Mouse (Mus musculus): ENCODE results near the gene Hist1h2ah. TPM values are rescaled to one million over a fixed set of nuclear protein-coding genes. Genes with fewer than 3 reads are reported as not detected.

Hist1h2ah gene
- total and polyA plus RNA-seq, 3 experiments = 2.3 to 628 (median 8.1) TPM

DNA sequence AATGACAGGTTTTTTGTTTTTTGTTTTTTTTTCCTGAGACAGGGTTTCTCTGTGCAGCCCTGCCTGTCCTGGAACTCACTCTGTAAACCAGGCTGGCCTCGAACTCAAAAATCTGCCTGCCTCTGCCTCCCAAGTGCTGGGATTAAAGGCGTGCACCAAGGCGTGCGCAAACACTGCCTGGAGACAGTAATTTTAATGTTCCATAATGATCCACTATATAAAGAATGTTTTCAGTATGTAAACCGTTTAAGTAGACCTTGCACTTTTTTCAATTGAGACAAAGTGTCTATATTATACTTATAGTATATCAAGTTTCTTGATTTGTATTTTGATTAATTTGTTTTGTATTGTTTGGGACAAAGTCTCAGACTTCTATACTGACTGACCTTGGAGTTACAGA lies 4.0 kb upstream of the Hist1h2ah start:
- H3K27ac ChIP-seq (ENCODE audit: insufficient read depth, low read depth) = no peak overlapping the region
- peaks cover 0 to 24% of the 10 kb centered on the region in 2 experiments; a peak in 2 of 4 replicates for H3K4me1 ChIP-seq (ENCODE audit: control insufficient read depth in 1 of 2, insufficient read depth in 2 of 2)
- H3K4me3 ChIP-seq (replicated peaks in 1 of 3; ENCODE audit: low read depth in 2 of 3, low read length in 2 of 3, poor library complexity in 1 of 3) = no peak overlapping the region
- no peaks in the 10 kb centered on the region for H3K27me3 ChIP-seq (replicated peaks)
- H3K9me3 ChIP-seq (replicated peaks; ENCODE audit: low read length) = no peaks in the 10 kb centered on the region
- TF ChIP-seq ZMIZ1 (IDR thresholded peaks at IDR 0.05; ENCODE audit: low read depth, low read length) (no peak), TBP (conservative IDR thresholded peaks at IDR 0.05; ENCODE audit: low read depth, low read length) (0 out of 2 replicates have a peak, but pooled peaks have one; percentile 25)
- DNase-seq (ENCODE audit: extremely low read depth) = no peak
- H3K4me2 ChIP-seq (ENCODE audit: insufficient read depth, low read depth, poor library complexity, severe bottlenecking) = 0 out of 2 replicates have a peak overlapping the region, but pooled peaks have one; percentile 36
- no peaks in the 10 kb centered on the region for H3K79me2 ChIP-seq (replicated peaks; ENCODE audit: control insufficient read depth, extremely low read depth, insufficient read depth, poor library complexity, severe bottlenecking)
- dilution Hi-C loops (cut with MboI; ENCODE audit: extremely low pct_ligation_motif_present, extremely low pct_unique_long_range_greater_than_20kb, low sequenced_read_pairs) (no loop called here), in situ Hi-C loops (cut with MboI; ENCODE audit: low pct_ligation_motif_present, low pct_unique_long_range_greater_than_20kb, low sequenced_read_pairs) (loop anchor here (10.0 to 25.0 kb wide), 3 partner anchors 295 to 1723 kb away; partner anchors contain the start of genes Hist1h1a, Hist1h2ab, Hist1h3a and Hist1h3b)
- no peaks in the 10 kb centered on the region for H3K36me3 ChIP-seq (replicated peaks in 1 of 2; ENCODE audit: control insufficient read depth in 1 of 2, insufficient read depth in 1 of 2, low read length in 1 of 2)
- H3K9ac ChIP-seq (ENCODE audit: insufficient read depth, low read depth) = no peak overlapping the region

DNA sequence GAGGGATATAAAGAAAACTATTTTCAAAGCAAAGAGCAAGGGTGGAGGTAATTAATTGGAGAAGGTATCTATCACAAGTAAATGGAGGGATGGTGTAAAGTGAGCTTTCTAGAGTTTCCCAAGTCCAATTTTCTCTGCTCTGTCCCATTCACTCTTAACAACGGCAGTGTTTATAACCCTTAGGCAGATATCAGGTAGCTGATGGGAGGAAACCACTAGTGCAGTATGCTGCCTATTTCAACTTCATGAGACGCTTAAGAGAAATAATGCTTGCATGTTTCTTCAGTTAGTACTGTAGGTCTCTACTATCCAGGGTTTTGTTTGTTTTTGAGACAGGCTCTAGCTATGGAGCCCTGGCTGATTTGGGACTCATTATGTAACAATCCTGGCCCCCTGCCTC lies 2.0 kb upstream of the Hist1h2ah start:
- H3K9ac ChIP-seq (ENCODE audit: insufficient read depth, low read depth) = peak overlapping the region; percentile 69; the same call in 1 of the 2 replicates
- dilution Hi-C loops (cut with MboI; ENCODE audit: extremely low pct_ligation_motif_present, extremely low pct_unique_long_range_greater_than_20kb, low sequenced_read_pairs) = no loop called here
- no peaks in the 10 kb centered on the region for H3K27me3 ChIP-seq (replicated peaks)
- no peak overlapping the region; the same call in 1 of the 2 replicates for H3K27ac ChIP-seq (ENCODE audit: insufficient read depth, low read depth)
- H3K79me2 ChIP-seq (replicated peaks; ENCODE audit: control insufficient read depth, extremely low read depth, insufficient read depth, poor library complexity, severe bottlenecking) = no peaks in the 10 kb centered on the region
- no peak overlapping the region for H3K4me2 ChIP-seq (ENCODE audit: insufficient read depth, low read depth, poor library complexity, severe bottlenecking)
- no peak overlapping the region for H3K4me3 ChIP-seq (replicated peaks in 1 of 3; ENCODE audit: low read depth in 2 of 3, low read length in 2 of 3, poor library complexity in 1 of 3)
- in situ Hi-C loops (cut with MboI; ENCODE audit: low pct_ligation_motif_present, low pct_unique_long_range_greater_than_20kb, low sequenced_read_pairs) = loop anchor here (10.0 to 25.0 kb wide), 3 partner anchors 293 to 1725 kb away; partner anchors contain the start of genes Hist1h1a, Hist1h2ab, Hist1h3a and Hist1h3b
- H3K4me1 ChIP-seq (ENCODE audit: control insufficient read depth in 1 of 2, insufficient read depth in 2 of 2) = peaks cover 0 to 36% of the 10 kb centered on the region in 2 experiments; a peak in 2 of 4 replicates
- no peaks in the 10 kb centered on the region for H3K36me3 ChIP-seq (replicated peaks in 1 of 2; ENCODE audit: control insufficient read depth in 1 of 2, insufficient read depth in 1 of 2, low read length in 1 of 2)
- H3K9me3 ChIP-seq (replicated peaks; ENCODE audit: low read length) = no peaks in the 10 kb centered on the region
- TF ChIP-seq BHLHE40 (IDR thresholded peaks at IDR 0.05; ENCODE audit: low read depth, low read length) = no peak
- no peak for TF ChIP-seq TCF12 (IDR thresholded peaks at IDR 0.05; ENCODE audit: low read depth, low read length)
- TF ChIP-seq POLR2AphosphoS2 (IDR thresholded peaks at IDR 0.05; ENCODE audit: low read depth, low read length) = no peak
- no peak for TF ChIP-seq E2F4 (IDR thresholded peaks at IDR 0.05; ENCODE audit: insufficient replicate concordance, low read depth, low read length)
- TF ChIP-seq USF1 (IDR thresholded peaks at IDR 0.05; ENCODE audit: low read depth, low read length) = no peak
- TF ChIP-seq ZMIZ1 (IDR thresholded peaks at IDR 0.05; ENCODE audit: low read depth, low read length) = no peak
- TF ChIP-seq ETS1 (conservative IDR thresholded peaks at IDR 0.05; ENCODE audit: low read depth, low read length) = no peak
- TF ChIP-seq RAD21 (IDR thresholded peaks at IDR 0.05; ENCODE audit: low read depth, low read length) = no peak
- TF ChIP-seq EP300 (IDR thresholded peaks at IDR 0.05; ENCODE audit: low read length) = no peak
- no peak for TF ChIP-seq SIN3A (IDR thresholded peaks at IDR 0.05; ENCODE audit: low read length)
- no peak for TF ChIP-seq KAT2A (IDR thresholded peaks at IDR 0.05; ENCODE audit: insufficient replicate concordance, low read length)
- TF ChIP-seq RCOR1 (conservative IDR thresholded peaks at IDR 0.05; ENCODE audit: low read depth, low read length) = no peak
- no peak for DNase-seq (ENCODE audit: extremely low read depth)
